Mouse (Mus musculus): ENCODE data around the gene Plekhb2. TPM values are rescaled to one million over a fixed set of nuclear protein-coding genes. Genes with fewer than 3 reads are reported as not detected.

Plekhb2 gene
- polyA plus RNA-seq, 1 experiment from 2014 or later: 60.0 TPM

DNA sequence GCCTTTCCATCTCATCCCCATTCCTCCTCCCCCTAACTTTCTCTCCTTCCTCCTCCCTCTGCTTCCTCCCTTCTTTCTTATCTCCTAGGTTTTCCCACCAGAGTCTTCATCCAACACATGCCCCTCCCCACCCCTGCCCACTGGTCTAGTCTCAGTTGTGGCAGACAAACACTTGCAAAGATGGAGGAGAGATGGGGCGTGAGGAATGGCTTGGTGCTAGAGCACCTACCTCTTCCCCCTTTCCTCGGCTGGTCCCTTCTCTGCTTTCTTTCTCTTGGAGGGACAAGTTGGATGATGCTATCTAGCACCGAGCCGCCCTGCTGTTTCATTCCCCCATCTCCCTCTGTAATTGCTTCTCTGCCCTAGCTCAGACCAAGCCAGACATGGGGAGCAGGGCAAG lies 43.6 kb downstream of the Plekhb2 start:
- H3K4me1 ChIP-seq (ENCODE audit: control insufficient read depth, insufficient read depth, low read length): no peaks in the 10 kb centered on the region
- DNase-seq (ENCODE audit: low spot score): no peak
- H3K9ac ChIP-seq (ENCODE audit: low read length): no peak overlapping the region
- H3K4me2 ChIP-seq (ENCODE audit: low read length): no peak overlapping the region
- no peaks in the 10 kb centered on the region for H3K36me3 ChIP-seq (ENCODE audit: control insufficient read depth, insufficient read depth, low read length)
- no peaks in the 10 kb centered on the region for H3K27me3 ChIP-seq (replicated peaks; ENCODE audit: control insufficient read depth, insufficient read depth, low read length)
- 84% methylated on average over 4 of the region's 4 CpGs for WGBS
- no peak overlapping the region for H3K27ac ChIP-seq (ENCODE audit: low read depth, low read length)
- H3K9me3 ChIP-seq (replicated peaks; ENCODE audit: control insufficient read depth, low read length): no peaks in the 10 kb centered on the region
- no peak for ATAC-seq
- H3K4me3 ChIP-seq (ENCODE audit: low read depth, low read length): no peak overlapping the region

DNA sequence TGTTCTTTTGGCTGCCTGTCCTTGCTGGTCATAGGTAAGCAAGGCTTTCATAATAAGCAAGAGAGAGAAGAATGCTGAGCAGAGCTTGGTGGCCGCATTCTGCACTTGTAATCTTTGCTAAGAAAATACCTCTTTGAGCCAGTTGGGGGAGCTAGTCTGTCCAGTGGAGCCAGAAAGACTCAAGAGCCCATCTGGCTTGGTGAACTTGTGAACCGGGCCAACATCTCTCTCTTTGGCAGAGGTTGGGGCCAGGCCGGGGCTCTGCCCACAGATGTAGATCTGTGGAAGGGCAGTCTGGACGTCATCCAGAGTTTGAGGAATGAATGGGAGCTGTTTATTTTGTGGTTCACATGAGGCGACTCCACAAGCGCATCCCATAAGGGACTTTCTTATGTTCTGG lies 44.1 kb downstream of the Plekhb2 start:
- peak; percentile 6 for DNase-seq (ENCODE audit: low spot score)
- Histone ChIP-seq H3K27ac (ENCODE audit: low read depth, low read length) (no peak overlapping the region), H3K4me1 (ENCODE audit: control insufficient read depth, insufficient read depth, low read length) (no peaks in the 10 kb centered on the region), H3K4me2 (ENCODE audit: low read length) (no peak overlapping the region), H3K36me3 (ENCODE audit: control insufficient read depth, insufficient read depth, low read length) (no peaks in the 10 kb centered on the region), H3K4me3 (ENCODE audit: low read depth, low read length) (no peak overlapping the region), H3K9me3 (replicated peaks; ENCODE audit: control insufficient read depth, low read length) (no peaks in the 10 kb centered on the region), H3K9ac (ENCODE audit: low read length) (no peak overlapping the region), H3K27me3 (replicated peaks; ENCODE audit: control insufficient read depth, insufficient read depth, low read length) (no peaks in the 10 kb centered on the region)
- ATAC-seq: no peak
- 76% methylated on average over 6 of the region's 6 CpGs for WGBS

DNA sequence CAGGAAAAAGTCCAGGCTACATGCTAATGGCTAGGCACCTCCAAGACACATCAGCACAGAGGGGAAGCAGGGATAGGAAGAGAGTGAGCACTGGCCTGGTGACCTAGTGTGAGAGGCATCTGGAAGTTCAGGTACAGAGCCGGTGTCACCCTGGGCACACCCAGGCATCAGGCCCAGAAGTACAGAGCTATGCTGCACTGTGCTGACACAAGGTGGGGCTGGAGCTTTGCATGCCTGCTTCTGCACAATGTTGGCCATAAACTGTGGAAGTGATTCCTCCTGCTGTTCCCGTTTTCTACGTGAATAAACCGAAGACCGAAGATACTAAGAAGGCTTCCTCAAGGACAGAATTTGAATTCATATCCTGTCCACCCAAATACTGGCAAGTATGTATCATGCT lies 46.3 kb downstream of the Plekhb2 start:
- DNase-seq (ENCODE audit: low spot score): no peak
- WGBS: 92% methylated on average over 5 of the region's 5 CpGs

DNA sequence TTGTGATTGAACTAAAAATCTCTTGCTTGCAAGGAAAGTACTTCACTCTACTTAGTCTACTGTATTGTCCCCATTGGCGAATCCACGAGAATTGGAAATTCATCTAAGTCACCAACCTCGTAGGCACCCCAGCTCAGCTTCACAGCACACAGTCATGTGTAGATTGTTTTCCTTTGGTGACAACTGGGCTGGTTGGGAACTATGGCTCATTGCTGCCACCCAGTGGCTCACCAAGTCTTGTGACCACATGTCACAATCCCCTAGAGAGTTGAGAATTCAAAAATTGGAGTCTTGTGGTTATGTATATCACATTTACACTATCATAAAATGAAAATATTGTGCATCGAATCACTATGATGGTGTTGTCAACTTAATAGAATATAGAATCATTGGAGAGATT lies 47.1 kb downstream of the Plekhb2 start:
- DNase-seq (ENCODE audit: low spot score) (peak; percentile 70), ATAC-seq (0 out of 2 replicates have a peak, but pooled peaks have one; percentile 61)
- no peaks in the 10 kb centered on the region for H3K4me1 ChIP-seq (ENCODE audit: control insufficient read depth, insufficient read depth, low read length)
- H3K9ac ChIP-seq (ENCODE audit: low read length): no peak overlapping the region
- H3K4me3 ChIP-seq (ENCODE audit: low read depth, low read length): no peak overlapping the region
- no peak overlapping the region for H3K4me2 ChIP-seq (ENCODE audit: low read length)
- WGBS: 56% methylated on average over 4 of the region's 4 CpGs
- H3K27me3 ChIP-seq (replicated peaks; ENCODE audit: control insufficient read depth, insufficient read depth, low read length): no peaks in the 10 kb centered on the region
- H3K36me3 ChIP-seq (ENCODE audit: control insufficient read depth, insufficient read depth, low read length): no peaks in the 10 kb centered on the region
- no peaks in the 10 kb centered on the region for H3K9me3 ChIP-seq (replicated peaks; ENCODE audit: control insufficient read depth, low read length)
- H3K27ac ChIP-seq (ENCODE audit: low read depth, low read length): no peak overlapping the region

More for the DNA sequence above, 46.3 kb downstream of the Plekhb2 start:
- Histone ChIP-seq H3K4me1 (ENCODE audit: control insufficient read depth, insufficient read depth, low read length) (no peaks in the 10 kb centered on the region), H3K27ac (ENCODE audit: low read depth, low read length) (no peak overlapping the region), H3K9ac (ENCODE audit: low read length) (no peak overlapping the region), H3K4me3 (ENCODE audit: low read depth, low read length) (no peak overlapping the region), H3K27me3 (replicated peaks; ENCODE audit: control insufficient read depth, insufficient read depth, low read length) (no peaks in the 10 kb centered on the region), H3K4me2 (ENCODE audit: low read length) (no peak overlapping the region), H3K9me3 (replicated peaks; ENCODE audit: control insufficient read depth, low read length) (no peaks in the 10 kb centered on the region), H3K36me3 (ENCODE audit: control insufficient read depth, insufficient read depth, low read length) (no peaks in the 10 kb centered on the region)
- no peak for ATAC-seq

DNA sequence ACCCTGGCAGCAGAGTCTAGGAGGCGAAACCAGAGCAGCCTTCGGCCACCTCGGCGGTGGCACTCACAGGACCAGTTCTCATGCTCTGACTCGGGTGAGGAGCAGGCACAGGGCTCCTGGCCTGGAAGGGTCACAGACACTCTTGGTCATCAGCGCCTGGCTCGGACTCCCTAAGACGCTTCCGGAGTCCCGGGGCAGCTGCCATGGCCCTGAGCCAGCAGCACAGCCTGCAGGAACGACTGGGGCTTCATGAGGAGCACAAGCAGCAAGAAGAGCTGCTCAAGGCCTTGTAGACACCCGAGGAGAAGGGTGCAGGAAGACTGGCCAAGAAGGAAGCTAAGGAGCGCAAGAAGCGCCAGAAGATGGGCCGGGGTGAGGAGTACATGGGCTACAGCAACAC lies 78.9 kb downstream of the Plekhb2 start:
- ATAC-seq: no peak

More for the DNA sequence above, 78.9 kb downstream of the Plekhb2 start:
- no peak overlapping the region for H3K9ac ChIP-seq (ENCODE audit: low read length)
- no peaks in the 10 kb centered on the region for H3K36me3 ChIP-seq (ENCODE audit: control insufficient read depth, insufficient read depth, low read length)
- no peak overlapping the region for H3K27ac ChIP-seq (ENCODE audit: low read depth, low read length)
- peaks cover 4% of the 10 kb centered on the region; the same call in 1 of the 2 replicates for H3K9me3 ChIP-seq (replicated peaks; ENCODE audit: control insufficient read depth, low read length)
- no peak for DNase-seq (ENCODE audit: low spot score)
- no peak overlapping the region for H3K4me3 ChIP-seq (ENCODE audit: low read depth, low read length)
- 92% methylated on average over 15 of the region's 15 CpGs for WGBS
- H3K27me3 ChIP-seq (replicated peaks; ENCODE audit: control insufficient read depth, insufficient read depth, low read length): no peaks in the 10 kb centered on the region
- H3K4me1 ChIP-seq (ENCODE audit: control insufficient read depth, insufficient read depth, low read length): no peaks in the 10 kb centered on the region
- H3K4me2 ChIP-seq (ENCODE audit: low read length): no peak overlapping the region

Other genes with a start within 250 kb of the Plekhb2 start
- 81.8 and 102 TPM in 2 replicates for gene Fam168b, start 6.9 kb upstream of the Plekhb2 start, polyA plus RNA-seq (2014; fragmentation: Nextera tagmentation; extraction: Ambion mirVana)

Measured in forebrain, embryonic 14.5 days (tissue).